11 mouse cellular contexts compared by ENCODE assay signal in the genomic region with DNA sequence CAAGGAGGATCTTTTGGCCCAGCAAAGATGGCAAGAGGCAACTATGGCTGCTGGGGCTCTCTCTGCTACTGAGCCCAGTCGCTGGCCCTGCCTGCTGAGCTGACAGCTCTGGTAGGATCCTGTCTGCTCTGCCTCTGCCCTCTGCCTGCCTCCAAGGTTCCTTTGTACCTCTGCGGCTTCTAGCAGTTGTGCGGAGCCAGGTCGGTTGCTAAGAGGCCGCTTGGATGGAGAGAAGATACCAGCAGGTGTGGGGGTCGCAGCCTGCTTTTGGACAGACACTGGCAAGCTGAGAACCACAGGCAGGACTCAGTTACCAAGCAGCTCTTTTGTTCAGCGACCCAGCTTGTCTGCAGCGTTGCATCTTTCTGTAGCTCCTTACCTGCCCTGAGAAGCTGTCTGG.
DNase-seq lines count a peak whose midpoint lies in the region; ATAC-seq lines count a peak whose summit lies in the region.
"Had no signal": no experiment of that assay in that cellular context is flagged by ENCODE, and none has a peak within 500 bp of the region (broad histone marks: within the 10 kb centered on the region; RNA-seq: fewer than 3 reads in every experiment).

No protein-coding gene starts in this region.

- H3K4me1 ChIP-seq in heart, embryonic 10.5 days = peaks cover 22% of the 10 kb centered on the region
- peaks cover 21% of the 10 kb centered on the region for H3K4me1 ChIP-seq in heart, embryonic 12.5 days (replicated peaks)
- H3K4me1 ChIP-seq in hindbrain, embryonic 10.5 days (replicated peaks) = peaks cover 49% of the 10 kb centered on the region
- peaks cover 54% of the 10 kb centered on the region for H3K4me1 ChIP-seq in midbrain, embryonic 15.5 days

- 55% methylated on average over 8 of the region's 8 CpGs for WGBS in heart, embryonic 10.5 days
- WGBS in heart, embryonic 12.5 days = 56% methylated on average over 8 of the region's 8 CpGs
- WGBS in hindbrain, embryonic 10.5 days = 41% methylated on average over 8 of the region's 8 CpGs
- WGBS in midbrain, embryonic 15.5 days = 34% methylated on average over 8 of the region's 8 CpGs

- ATAC-seq in heart, embryonic 12.5 days (ENCODE audit: insufficient number of reproducible peaks, low FRiP score) = no peak
- ATAC-seq in midbrain, embryonic 15.5 days (replicated peaks) = no peak

- peaks cover 16% of the 10 kb centered on the region; the same call in 1 of the 2 replicates for H3K27me3 ChIP-seq in heart, embryonic 10.5 days (ENCODE audit: insufficient read depth, poor library complexity, severe bottlenecking)
- H3K27me3 ChIP-seq in heart, embryonic 12.5 days (replicated peaks) = 0 out of 2 replicates have a peak, but pooled peaks cover 9% of the 10 kb centered on the region
- 0 out of 2 replicates have a peak, but pooled peaks cover 5% of the 10 kb centered on the region for H3K27me3 ChIP-seq in hindbrain, embryonic 10.5 days (ENCODE audit: insufficient read depth, poor library complexity, severe bottlenecking)
- no peaks in the 10 kb centered on the region for H3K27me3 ChIP-seq in midbrain, embryonic 15.5 days (replicated peaks)

- DNase-seq in heart, embryonic 10.5 days (ENCODE audit: low spot score) = no peak
- peak; percentile 9 for DNase-seq in brain, adult 2 months (ENCODE audit: low read depth, low spot score)
- DNase-seq in hindbrain, embryonic 10.5 days (ENCODE audit: low spot score) = no peak
- DNase-seq in testis, postnatal 14 days (ENCODE audit: low spot score) = no peak
- no peak for DNase-seq in heart, postnatal 25 days (ENCODE audit: low spot score)
- DNase-seq in urinary bladder, postnatal 10 days (ENCODE audit: low spot score) = no peak
- DNase-seq: B cell, adult 2 months; kidney, postnatal 36 days; thymus, postnatal 4 days had no signal

- H3K9me3 ChIP-seq in heart, embryonic 10.5 days = no peaks in the 10 kb centered on the region
- no peaks in the 10 kb centered on the region for H3K9me3 ChIP-seq in heart, embryonic 12.5 days (replicated peaks)
- no peaks in the 10 kb centered on the region for H3K9me3 ChIP-seq in hindbrain, embryonic 10.5 days
- no peaks in the 10 kb centered on the region for H3K9me3 ChIP-seq in midbrain, embryonic 15.5 days

- H3K27ac ChIP-seq in heart, embryonic 10.5 days = 0 out of 2 replicates have a peak overlapping the region, but pooled peaks have one; percentile 8
- H3K27ac ChIP-seq in heart, embryonic 12.5 days (ENCODE audit: poor library complexity, severe bottlenecking) = no peak overlapping the region
- peak overlapping the region; percentile 86 for H3K27ac ChIP-seq in hindbrain, embryonic 10.5 days
- H3K27ac ChIP-seq in midbrain, embryonic 15.5 days = peak overlapping the region; percentile 93

- H3K36me3 ChIP-seq in heart, embryonic 10.5 days = no peaks in the 10 kb centered on the region
- H3K36me3 ChIP-seq in heart, embryonic 12.5 days = no peaks in the 10 kb centered on the region
- H3K36me3 ChIP-seq in hindbrain, embryonic 10.5 days = no peaks in the 10 kb centered on the region
- H3K36me3 ChIP-seq in midbrain, embryonic 15.5 days (replicated peaks) = no peaks in the 10 kb centered on the region

- no peak overlapping the region for H3K4me3 ChIP-seq in heart, embryonic 10.5 days
- H3K4me3 ChIP-seq in heart, embryonic 12.5 days = no peak overlapping the region
- H3K4me3 ChIP-seq in hindbrain, embryonic 10.5 days = no peak overlapping the region
- H3K4me3 ChIP-seq in midbrain, embryonic 15.5 days = no peak overlapping the region

- intact Hi-C loops in heart, postnatal 25 days (cut with DNase I) = no loop called here

- H3K4me2 ChIP-seq in heart, embryonic 12.5 days = no peak overlapping the region
- peak overlapping the region; percentile 7; the same call in 1 of the 2 replicates for H3K4me2 ChIP-seq in midbrain, embryonic 15.5 days

- no peak overlapping the region for H3K9ac ChIP-seq in heart, embryonic 12.5 days
- peak overlapping the region; percentile 11; the same call in 1 of the 2 replicates for H3K9ac ChIP-seq in midbrain, embryonic 15.5 days
